Mouse (Mus musculus): ENCODE results near the gene Cul7.

The Cul7 gene

GRCm38 (mm10) chr17:46673850-46674529 lies 23.9 kb downstream of the Cul7 start, which contains the start of gene Rrp36:
Gene Rrp36, minus strand, starts transcription at chr17:46674352.
- DNase-seq, result peak; percentile 79

DNA sequence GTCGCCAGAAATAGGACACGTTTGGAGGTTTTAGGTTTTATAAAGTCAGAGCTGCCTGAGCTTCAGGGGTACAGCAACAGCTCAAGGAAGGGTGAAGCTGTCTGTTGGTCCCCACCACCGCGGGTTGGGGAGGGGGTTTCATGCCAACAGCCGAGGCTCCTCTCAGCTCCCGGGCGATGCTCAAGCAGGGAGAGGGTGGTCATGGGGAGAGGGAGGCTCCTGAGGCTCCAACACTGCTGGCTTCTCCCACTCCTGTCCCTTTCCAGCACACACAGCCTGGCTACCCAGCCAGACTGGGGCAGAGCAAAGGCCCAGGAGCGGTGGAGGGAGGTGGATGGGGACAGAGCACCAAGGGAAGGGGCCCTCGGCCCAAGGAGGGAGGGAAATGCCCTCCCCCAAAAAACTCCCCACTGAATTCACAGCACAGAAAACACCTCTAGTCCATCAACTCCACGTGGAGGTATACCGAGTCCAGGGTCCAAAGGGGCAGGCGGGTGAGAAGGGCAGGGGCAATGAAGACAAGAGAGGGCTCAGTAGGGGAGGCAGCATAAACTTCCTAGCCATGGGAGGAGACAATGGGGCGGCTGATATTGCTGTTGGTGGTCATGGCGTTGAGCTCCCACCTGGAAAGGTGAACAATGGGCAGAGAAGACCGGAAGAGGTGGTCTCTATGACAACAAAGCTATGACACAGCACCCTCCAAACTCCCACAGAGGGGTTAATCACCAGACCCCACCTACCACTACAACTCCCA lies 24.6 kb downstream of the Cul7 start:
- DNase-seq, result no peak

DNA sequence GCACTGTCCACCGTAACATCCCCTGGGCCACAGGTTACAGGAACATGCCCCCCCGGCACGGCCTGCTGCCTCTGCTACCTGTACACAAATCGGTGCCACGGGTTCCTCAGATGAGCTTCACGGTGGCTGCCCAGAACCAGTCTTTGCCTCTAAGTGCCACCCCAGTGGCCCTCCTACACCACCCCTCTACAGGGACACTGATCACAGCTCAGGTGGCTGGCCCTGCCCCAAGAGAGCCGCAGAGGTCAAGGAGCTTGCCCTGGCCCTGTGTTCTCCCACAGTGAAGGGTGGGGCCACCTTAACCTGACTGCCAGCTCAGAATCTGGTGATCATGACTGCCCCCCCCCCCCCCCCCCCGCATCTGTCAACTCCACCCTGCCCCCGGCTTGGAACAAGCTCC lies 28.3 kb downstream of the Cul7 start, which contains the start of gene Mea1:
Gene Mea1, plus strand, starts transcription at position 378 of the 400 bp plus-strand sequence.
- no peak for DNase-seq

DNA sequence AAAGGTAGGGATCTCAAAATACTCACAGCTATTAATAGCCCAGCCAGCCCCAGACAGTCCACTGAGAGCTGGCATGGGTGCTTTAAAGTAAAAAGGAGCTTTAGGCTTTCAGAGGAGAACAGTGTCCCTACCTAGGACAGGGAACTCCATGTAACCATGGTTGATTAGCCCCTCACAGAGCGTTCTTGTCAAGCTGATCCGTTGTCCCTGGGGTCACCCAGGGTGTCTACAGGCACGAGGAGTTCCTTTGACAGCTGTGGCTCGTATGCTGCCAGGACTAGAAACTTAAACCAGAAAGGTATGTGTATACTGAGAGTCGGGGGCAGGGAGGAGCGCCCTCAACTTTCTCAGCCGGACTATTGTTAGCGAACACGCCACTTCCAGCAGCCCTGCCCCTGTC lies 28.8 kb downstream of the Cul7 start:
- DNase-seq, result no peak

GRCm38 (mm10) chr17:46679843-46680759 lies 30.0 kb downstream of the Cul7 start:
- DNase-seq, result no peak

- DNase-seq, result peak; percentile 98
Observed at GRCm38 (mm10) chr17:46680760-46681373, 30.7 kb downstream of the Cul7 start, which contains the start of gene Klhdc3. Gene Klhdc3, minus strand, starts transcription at chr17:46680914.

- DNase-seq, result no peak
Observed at GRCm38 (mm10) chr17:46681466-46682118, 31.5 kb downstream of the Cul7 start.

DNA sequence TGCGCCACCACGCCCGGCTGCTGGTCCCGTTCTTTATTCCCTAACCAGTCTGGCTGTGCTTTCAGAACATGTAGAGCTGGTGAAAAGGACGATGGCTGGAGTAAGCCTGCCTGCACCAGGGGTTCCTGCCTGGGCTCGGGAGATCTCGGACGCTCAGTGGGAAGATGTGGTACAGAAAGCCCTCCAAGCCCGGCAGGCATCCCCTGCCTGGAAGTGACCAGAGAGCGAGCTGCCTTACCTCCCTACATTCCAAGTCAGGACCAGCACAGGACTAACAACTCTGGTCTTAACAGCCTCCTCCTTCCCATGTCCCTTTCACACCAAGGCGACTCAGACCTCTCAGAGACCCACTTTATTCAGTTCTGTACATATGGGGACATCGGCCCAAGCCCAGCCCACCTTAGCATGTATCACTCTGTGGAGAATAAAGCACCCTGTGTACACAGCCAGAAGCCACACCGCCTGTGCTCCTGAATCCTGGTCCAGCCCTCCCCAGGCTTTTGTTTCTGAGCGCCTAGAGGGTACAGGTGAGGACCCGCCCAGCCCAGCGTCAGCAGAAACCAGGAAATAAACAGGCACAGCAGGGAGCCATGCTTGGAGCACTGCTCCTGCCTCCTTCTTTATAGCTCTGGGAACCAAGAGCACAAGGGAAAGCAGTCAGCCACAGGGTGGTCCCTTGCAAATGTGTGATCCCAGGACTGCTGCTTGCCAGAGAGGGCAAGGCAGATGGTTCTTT lies 32.7 kb downstream of the Cul7 start:
- DNase-seq, result no peak

GRCm38 (mm10) chr17:46685913-46686312 lies 35.8 kb downstream of the Cul7 start:
- DNase-seq, result no peak

DNA sequence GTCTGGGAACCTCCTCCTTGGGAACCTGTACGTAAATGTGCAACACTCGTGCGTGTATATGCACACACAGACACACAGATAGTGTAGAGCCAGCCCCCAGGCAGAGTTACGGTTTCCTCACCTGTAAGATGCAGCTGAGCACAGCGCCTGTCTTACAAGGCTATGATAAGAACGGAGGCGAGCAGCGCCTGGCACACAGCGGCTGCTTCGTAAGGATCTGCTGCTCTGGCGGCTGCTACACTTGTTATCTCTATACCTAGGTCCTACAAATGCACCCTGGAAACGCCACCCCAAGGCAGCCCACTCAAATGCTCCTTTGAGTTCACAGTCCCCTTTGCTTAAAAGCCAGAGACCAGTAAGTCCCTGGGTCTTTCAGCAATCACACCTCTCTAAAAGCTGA lies 40.5 kb downstream of the Cul7 start:
- no peak for DNase-seq

- DNase-seq, result no peak
Observed at GRCm38 (mm10) chr17:46691390-46691789, 41.3 kb downstream of the Cul7 start.

- DNase-seq, result no peak
Observed at GRCm38 (mm10) chr17:46694517-46695063, 44.5 kb downstream of the Cul7 start.

DNA sequence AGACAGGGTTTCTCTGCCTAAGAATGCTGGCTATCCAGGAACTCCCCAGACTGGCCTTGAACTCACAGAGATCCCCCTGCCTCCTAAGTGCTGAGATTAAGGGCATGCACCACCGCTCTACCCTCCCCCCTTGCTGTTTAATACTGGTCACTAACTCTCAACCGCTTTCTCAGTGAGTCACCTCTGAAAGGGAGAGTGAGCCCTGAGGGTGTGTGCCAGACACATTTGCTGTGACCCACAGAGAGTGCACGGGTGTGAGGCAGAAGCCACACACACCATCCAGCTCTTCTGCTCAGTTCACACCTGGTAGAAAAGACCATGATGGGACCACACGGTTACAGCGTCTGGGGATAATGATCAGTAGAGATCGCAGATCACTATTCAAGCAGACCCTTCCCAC lies 48.4 kb downstream of the Cul7 start:
- DNase-seq, result no peak

- DNase-seq, result no peak
Observed at GRCm38 (mm10) chr17:46699245-46699644, 49.1 kb downstream of the Cul7 start.

- DNase-seq, result no peak
Observed at GRCm38 (mm10) chr17:46699912-46700311, 49.8 kb downstream of the Cul7 start.

- no peak for DNase-seq
Observed at GRCm38 (mm10) chr17:46701489-46701888, 51.4 kb downstream of the Cul7 start.

DNA sequence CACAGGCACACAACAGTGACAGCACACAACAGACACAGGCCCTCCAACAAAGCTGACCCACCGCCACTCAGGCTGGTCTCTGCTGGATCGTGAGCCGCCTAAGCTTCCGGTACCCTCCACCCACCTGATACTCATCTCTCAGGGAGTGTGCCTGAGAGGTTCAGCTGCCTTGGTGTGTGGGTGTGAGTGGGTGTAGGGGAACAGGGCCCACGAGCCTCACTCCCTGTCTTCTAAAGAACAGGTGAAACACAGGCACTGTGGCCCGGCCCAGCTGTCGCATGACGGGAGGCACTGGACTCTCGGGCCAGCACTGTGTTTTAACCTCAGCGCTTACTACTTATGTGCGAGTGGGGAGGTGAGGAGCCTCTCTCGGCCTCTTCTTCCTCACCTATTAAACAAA lies 52.0 kb downstream of the Cul7 start:
- DNase-seq, result no peak

- DNase-seq, result no peak
Observed at GRCm38 (mm10) chr17:46702506-46702905, 52.4 kb downstream of the Cul7 start.

DNA sequence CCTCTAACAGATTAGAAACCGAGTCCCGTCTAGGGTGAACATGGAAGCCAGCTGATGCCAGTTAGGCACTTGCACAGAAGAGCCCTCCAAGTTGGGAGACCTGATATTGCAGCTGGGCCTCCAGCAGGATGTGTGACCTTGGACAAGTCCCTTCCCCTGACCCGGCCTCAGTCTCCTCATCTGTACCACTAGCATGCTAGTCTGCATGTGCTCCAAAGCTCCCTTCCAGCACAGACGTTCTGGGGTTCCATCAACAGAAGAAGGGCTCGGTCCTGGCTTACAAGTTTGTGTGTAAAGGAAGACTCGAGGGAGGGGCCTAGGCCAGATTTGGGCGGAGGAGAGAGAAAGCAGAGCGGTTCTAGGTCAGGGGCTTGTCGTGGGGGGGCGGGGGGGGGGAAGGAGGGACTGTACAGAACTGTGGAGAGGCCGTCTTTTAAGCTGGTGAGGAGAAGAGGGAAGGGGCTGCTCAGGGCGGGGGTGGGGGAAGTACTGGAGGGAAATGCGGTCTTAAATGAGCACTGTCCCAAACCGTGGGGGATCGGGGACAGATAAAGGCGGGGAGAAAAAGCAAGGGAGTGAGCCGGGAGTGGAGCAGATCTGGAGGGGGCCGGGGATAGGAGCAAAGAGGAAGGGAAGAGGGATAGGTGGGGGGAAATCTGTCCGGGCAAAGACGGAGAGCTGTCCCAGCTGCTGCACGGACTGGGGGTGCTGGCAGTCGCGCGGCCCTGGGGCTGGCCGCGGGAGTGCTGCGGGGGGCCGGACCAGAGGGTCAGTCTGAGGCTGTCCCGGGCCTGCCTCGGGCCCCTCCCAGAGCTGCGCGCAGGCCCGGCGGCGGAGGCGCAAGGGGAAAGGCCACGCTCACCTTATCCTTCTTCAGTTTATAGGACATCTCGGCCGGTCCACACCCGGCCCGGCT lies 54.1 kb downstream of the Cul7 start:
- DNase-seq, result no peak

All from cerebellum, adult 11 months (tissue).